Mouse (Mus musculus): ENCODE measurements around the gene Grm3. TPM values are rescaled to one million over a fixed set of nuclear protein-coding genes. Genes with fewer than 3 reads are reported as not detected.

Grm3 gene
- polyA plus RNA-seq, 1 experiment from 2014 or later, result 0.36 TPM

DNA sequence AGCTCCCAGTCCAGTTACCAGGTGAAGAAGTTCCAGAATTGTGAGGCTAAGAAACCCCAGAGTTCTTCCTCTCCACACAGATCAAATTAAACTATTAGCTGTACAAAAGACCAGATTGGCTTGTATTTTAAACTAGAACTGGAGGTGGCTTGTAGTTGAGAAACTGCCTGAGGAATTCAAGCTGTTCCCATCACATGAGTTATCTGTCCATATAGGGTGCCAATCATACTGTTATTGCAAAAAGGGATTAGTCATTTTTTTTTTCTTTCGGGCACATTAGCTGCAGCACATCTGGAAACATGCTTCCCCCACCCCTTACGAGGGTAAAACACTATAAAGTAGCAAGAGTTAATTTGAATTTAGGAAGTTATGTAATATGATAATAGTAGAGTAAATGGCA lies 145.9 kb downstream of the Grm3 start:
- Histone ChIP-seq H3K27me3 (ENCODE audit: poor library complexity, severe bottlenecking) (no peaks in the 10 kb centered on the region), H3K4me3 (no peak overlapping the region), H3K36me3 (replicated peaks) (no peaks in the 10 kb centered on the region), H3K27ac (no peak overlapping the region), H3K9me3 (no peaks in the 10 kb centered on the region), H3K4me1 (no peaks in the 10 kb centered on the region)
- DNase-seq (ENCODE audit: extremely low spot score, low spot score), result no peak
- WGBS, result 80% methylated on average over 2 of the region's 2 CpGs

DNA sequence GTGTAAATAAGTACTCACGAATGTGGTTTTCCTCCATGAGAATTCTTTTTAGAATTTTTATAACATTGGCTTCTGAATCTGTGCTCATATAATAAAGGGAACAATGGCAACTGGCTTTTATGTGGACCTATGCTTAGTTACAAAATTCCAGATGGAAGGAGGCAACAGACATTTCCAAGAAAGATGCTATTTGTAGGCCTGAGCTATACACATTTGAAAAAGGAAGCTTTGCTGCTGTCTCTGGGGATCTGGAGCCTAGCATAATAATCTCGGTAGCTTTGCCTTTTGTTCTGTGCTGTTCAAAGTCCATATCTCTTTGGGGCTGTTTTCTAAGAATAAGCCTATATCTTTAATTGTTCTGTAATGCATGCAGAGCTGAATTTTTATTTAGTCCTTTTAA lies 146.4 kb downstream of the Grm3 start:
- no peaks in the 10 kb centered on the region for H3K27me3 ChIP-seq (ENCODE audit: poor library complexity, severe bottlenecking)
- H3K36me3 ChIP-seq (replicated peaks), result no peaks in the 10 kb centered on the region
- no peak overlapping the region for H3K4me3 ChIP-seq
- DNase-seq (ENCODE audit: extremely low spot score, low spot score), result no peak
- no peaks in the 10 kb centered on the region for H3K9me3 ChIP-seq
- H3K27ac ChIP-seq, result no peak overlapping the region
- no peaks in the 10 kb centered on the region for H3K4me1 ChIP-seq
- WGBS, result 83% methylated on average over 2 of the region's 2 CpGs

DNA sequence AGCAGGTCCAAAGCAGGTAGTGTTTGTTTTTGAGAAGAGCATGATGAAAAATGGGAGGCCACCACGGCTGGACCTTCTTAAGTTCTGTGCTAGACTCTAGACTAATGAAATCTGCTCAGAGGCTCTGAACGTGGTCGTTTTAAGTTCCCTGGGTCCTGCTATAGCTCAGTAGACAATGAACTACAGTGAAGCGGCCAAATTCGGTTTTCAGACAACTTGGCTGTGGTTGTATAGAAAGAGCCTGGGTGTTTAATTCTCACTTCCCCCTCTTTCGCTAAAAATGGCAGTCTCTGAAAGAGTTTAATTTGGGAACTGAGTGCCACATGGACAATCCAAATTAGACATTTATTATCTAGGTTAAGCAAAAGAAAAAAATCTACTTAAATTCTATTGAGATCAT lies 154.0 kb downstream of the Grm3 start:
- no peaks in the 10 kb centered on the region for H3K9me3 ChIP-seq
- 88% methylated on average over 6 of the region's 6 CpGs for WGBS

DNA sequence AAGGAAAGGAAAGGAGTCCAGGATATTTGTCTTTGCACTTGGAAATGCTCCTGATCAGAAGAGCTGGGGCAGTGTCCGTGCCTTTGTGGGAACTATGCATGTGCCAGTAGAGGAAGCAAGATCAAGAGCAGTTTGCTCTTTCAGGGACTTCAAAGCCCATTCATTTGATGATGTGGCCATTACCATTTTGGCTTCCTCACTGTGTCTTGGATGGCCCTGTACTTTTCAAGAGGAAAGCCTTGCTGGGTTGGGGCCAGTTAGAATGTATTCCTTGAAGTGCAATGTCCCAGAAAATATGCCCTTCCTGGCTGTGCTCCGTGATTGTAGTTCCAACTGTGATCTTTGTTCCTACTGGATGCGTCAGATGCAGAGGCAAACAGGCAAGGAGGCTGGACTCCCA lies 167.3 kb downstream of the Grm3 start:
- DNase-seq (ENCODE audit: extremely low spot score, low spot score), result no peak
- H3K9me3 ChIP-seq, result no peaks in the 10 kb centered on the region
- no peaks in the 10 kb centered on the region for H3K27me3 ChIP-seq (ENCODE audit: poor library complexity, severe bottlenecking)
- H3K4me1 ChIP-seq, result no peaks in the 10 kb centered on the region
- H3K4me3 ChIP-seq, result no peak overlapping the region
- no peaks in the 10 kb centered on the region for H3K36me3 ChIP-seq (replicated peaks)
- no peak overlapping the region for H3K27ac ChIP-seq
- WGBS, result 64% methylated on average over 3 of the region's 3 CpGs

More for the DNA sequence above, 154.0 kb downstream of the Grm3 start:
- Histone ChIP-seq H3K4me3 (no peak overlapping the region), H3K36me3 (replicated peaks) (no peaks in the 10 kb centered on the region), H3K27ac (no peak overlapping the region), H3K27me3 (ENCODE audit: poor library complexity, severe bottlenecking) (no peaks in the 10 kb centered on the region), H3K4me1 (no peaks in the 10 kb centered on the region)
- DNase-seq (ENCODE audit: extremely low spot score, low spot score), result no peak

DNA sequence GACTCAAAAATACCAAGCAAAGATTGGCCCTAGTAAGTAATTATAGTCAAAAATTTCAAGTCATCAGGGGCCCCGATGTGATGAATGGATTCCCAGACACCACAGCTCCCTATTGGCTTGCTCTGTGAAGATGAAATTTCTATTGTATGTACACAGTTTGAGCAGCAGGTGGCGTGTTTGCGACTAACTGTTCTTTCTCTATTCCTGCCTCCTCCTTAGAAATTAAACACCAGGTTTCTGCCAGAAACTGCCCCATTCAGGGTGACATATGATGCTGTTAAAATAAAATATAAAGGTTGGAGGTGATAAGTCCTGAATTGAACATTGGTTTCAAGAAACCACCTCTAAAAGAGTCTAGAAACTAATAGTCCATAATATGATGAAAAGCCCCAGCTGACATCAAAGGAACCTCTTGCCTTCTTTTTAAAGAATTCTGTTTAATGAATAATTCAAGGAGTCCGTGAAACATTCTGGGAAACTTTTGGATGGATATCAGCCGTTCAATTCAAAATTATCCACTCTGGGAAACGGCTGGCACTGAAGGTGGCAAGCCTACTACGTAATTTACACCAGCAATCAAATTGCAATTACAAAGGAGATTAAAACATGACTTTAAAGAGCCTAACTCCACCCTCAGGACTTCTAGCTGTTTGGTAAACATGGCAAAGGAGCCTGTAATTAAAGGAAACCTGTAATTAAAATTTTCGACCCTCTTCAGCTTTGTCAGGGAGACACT lies 184.0 kb downstream of the Grm3 start:
- H3K36me3 ChIP-seq (replicated peaks), result no peaks in the 10 kb centered on the region
- peaks cover 8% of the 10 kb centered on the region; the same call in 1 of the 2 replicates for H3K4me1 ChIP-seq
- H3K4me3 ChIP-seq, result no peak overlapping the region
- WGBS, result 26% methylated on average over 8 of the region's 8 CpGs
- no peaks in the 10 kb centered on the region for H3K27me3 ChIP-seq (ENCODE audit: poor library complexity, severe bottlenecking)
- H3K9me3 ChIP-seq, result no peaks in the 10 kb centered on the region
- H3K27ac ChIP-seq, result no peak overlapping the region
- no peak for DNase-seq (ENCODE audit: extremely low spot score, low spot score)

DNA sequence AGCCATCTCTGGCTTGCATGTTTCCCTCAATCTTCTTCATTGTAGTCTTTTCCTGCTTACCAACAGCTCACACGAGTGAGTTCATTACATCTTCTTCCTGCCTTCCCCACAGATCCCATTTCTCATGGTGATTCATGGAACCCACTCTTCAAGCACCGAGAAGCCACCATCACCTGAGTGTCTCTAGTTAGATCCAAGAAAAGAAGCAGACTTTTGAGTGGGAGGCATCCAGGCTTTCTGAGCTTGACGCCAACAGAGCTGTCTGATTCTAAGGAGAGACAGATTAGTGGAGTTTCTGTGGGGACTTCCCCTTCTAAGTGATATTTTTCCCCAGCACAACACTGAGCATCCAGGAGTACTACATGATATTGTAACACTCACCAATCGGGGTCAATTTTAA lies 199.5 kb downstream of the Grm3 start:
- Histone ChIP-seq H3K36me3 (replicated peaks) (no peaks in the 10 kb centered on the region), H3K4me1 (no peaks in the 10 kb centered on the region), H3K4me3 (no peak overlapping the region), H3K27me3 (ENCODE audit: poor library complexity, severe bottlenecking) (no peaks in the 10 kb centered on the region), H3K27ac (no peak overlapping the region), H3K9me3 (no peaks in the 10 kb centered on the region)
- DNase-seq (ENCODE audit: extremely low spot score, low spot score), result no peak
- 83% methylated on average over 4 of the region's 4 CpGs for WGBS

DNA sequence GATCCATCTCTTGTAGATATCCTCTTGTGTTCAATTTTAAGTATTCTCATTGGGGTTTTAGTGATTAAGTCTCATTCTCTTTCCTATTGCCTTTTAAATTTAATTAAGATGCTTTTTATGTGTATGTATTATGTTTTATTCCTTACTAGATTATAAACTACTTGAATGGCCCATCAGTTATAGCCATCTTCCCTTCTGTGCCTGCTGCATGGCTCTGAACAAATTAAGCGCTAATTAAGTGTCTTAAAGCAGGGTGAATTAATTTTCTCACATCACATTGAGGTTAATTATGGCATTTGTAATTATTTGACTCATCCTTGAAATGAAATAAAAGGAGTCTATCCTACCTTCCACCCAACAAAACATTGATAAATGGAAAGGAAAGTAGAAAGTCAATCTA lies 213.9 kb downstream of the Grm3 start:
- no peak for DNase-seq (ENCODE audit: extremely low spot score, low spot score)
- WGBS, result 98% methylated on average over 1 of the region's 1 CpGs
- Histone ChIP-seq H3K27ac (no peak overlapping the region), H3K27me3 (ENCODE audit: poor library complexity, severe bottlenecking) (no peaks in the 10 kb centered on the region), H3K4me3 (no peak overlapping the region), H3K36me3 (replicated peaks) (no peaks in the 10 kb centered on the region), H3K4me1 (no peaks in the 10 kb centered on the region), H3K9me3 (no peaks in the 10 kb centered on the region)

DNA sequence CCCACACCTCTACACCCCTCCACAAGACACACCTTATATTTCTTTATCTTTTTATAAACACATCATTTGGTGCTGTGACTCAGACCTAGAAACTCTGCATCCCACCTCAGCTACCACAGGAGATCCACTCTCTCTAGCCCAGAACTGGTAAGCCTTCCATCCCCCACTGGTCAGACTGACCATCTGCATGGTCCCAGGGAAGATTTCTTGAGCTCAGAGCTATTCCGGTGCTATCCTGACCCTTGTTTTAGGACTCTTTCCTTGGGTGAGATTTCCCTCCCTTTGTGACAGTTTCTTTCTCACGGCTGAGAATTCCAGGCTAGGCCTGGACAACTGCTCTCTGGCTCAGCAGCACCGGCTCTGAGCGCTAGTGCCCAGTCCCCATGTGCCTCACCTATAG lies 227.7 kb downstream of the Grm3 start:
- no peak overlapping the region for H3K4me3 ChIP-seq
- no peaks in the 10 kb centered on the region for H3K27me3 ChIP-seq (ENCODE audit: poor library complexity, severe bottlenecking)
- H3K36me3 ChIP-seq (replicated peaks), result no peaks in the 10 kb centered on the region
- no peak overlapping the region for H3K27ac ChIP-seq
- 66% methylated on average over 4 of the region's 4 CpGs for WGBS
- H3K9me3 ChIP-seq, result no peaks in the 10 kb centered on the region
- H3K4me1 ChIP-seq, result no peaks in the 10 kb centered on the region
- DNase-seq (ENCODE audit: extremely low spot score, low spot score), result no peak

DNA sequence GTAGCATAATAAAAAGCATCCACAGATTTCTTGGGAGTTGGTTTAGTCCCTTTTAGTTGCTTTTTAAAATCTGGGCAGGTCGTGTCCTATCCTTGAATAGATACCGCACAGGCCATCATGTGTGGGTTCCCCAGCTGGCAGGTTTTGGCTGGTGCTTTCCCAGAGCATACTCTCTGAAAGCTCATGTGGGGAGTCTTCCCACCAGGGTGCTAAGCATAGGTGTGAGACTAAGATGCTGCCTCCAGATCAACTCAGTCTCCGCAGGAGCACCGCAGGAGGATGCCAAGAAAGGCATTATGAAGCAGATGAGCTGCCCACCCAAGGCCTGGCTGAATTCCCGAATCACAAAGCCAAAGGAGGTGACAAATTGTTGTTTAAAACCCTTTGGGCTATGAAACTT lies 229.5 kb downstream of the Grm3 start:
- H3K9me3 ChIP-seq, result no peaks in the 10 kb centered on the region
- H3K27ac ChIP-seq, result no peak overlapping the region
- H3K36me3 ChIP-seq (replicated peaks), result no peaks in the 10 kb centered on the region
- 19% methylated on average over 5 of the region's 5 CpGs for WGBS
- no peaks in the 10 kb centered on the region for H3K4me1 ChIP-seq
- no peak overlapping the region for H3K4me3 ChIP-seq
- no peak for DNase-seq (ENCODE audit: extremely low spot score, low spot score)
- no peaks in the 10 kb centered on the region for H3K27me3 ChIP-seq (ENCODE audit: poor library complexity, severe bottlenecking)

DNA sequence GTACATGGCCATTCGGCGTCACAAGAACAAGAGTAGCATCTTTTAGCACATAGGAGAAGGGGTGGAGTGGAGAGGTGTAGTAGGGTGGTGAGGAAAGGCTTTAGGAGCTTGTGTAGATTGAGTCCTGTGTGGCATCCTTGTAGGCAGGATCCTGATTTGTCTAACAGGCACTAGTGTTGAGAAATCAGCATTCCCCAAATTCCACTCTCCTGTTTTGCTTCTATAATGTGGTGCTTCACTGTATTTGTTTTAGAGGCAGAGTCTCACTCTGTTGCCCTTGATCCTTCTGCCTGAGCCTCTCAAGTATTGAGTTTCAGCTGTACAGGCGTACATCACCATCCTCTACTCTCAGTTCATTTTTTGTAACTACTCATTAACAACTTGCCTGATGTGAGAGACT lies 247.4 kb downstream of the Grm3 start:
- Histone ChIP-seq H3K27ac (no peak overlapping the region), H3K36me3 (replicated peaks) (no peaks in the 10 kb centered on the region), H3K4me1 (no peaks in the 10 kb centered on the region), H3K4me3 (no peak overlapping the region), H3K9me3 (no peaks in the 10 kb centered on the region), H3K27me3 (ENCODE audit: poor library complexity, severe bottlenecking) (no peaks in the 10 kb centered on the region)
- no peak for DNase-seq (ENCODE audit: extremely low spot score, low spot score)
- 80% methylated on average over 3 of the region's 3 CpGs for WGBS

DNA sequence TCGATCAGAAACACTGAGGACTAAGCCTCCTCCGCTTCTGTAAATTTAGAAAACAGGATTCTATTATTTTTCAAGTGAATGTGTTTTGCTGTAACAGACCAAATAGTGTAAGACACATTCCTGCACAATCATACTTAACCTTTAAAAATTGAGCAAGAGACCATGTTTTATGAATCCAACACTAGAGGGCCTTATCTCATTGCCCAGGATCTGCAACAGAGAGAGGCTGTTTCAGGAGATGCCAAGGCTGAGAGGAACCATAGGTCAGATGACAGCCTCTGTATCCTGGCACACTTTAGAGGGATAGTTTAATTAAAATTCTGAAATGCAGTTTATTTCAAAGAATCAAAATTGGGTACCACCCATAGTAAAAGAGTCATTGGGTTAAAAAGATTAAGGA lies 271.7 kb downstream of the Grm3 start:
- WGBS, result 90% methylated on average over 2 of the region's 2 CpGs
- H3K4me3 ChIP-seq, result no peak overlapping the region
- H3K27me3 ChIP-seq (ENCODE audit: poor library complexity, severe bottlenecking), result no peaks in the 10 kb centered on the region
- H3K36me3 ChIP-seq (replicated peaks), result no peaks in the 10 kb centered on the region
- no peaks in the 10 kb centered on the region for H3K9me3 ChIP-seq
- H3K4me1 ChIP-seq, result no peaks in the 10 kb centered on the region
- no peak overlapping the region for H3K27ac ChIP-seq
- no peak for DNase-seq (ENCODE audit: extremely low spot score, low spot score)

DNA sequence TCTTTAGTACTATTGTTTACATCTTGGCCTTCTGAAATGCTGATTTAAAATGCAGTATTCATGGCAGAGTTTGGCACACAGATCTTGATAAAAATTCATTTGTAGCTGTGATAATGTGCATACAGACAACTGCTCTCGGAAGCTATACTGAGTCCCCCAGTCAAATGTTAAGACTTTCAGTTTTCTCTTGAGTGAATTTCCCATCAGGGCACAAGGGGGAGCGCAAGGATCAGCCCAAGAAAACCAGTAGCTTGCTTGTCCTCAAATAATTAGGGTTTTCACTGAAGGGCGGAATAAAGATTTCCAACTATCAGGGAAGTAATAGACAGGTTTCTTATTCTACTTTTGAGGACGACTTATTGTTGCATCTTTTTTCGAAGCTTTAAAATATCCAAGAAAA lies 275.4 kb downstream of the Grm3 start:
- Histone ChIP-seq H3K27me3 (ENCODE audit: poor library complexity, severe bottlenecking) (no peaks in the 10 kb centered on the region), H3K9me3 (no peaks in the 10 kb centered on the region), H3K36me3 (replicated peaks) (no peaks in the 10 kb centered on the region), H3K4me1 (no peaks in the 10 kb centered on the region), H3K4me3 (no peak overlapping the region), H3K27ac (no peak overlapping the region)
- no peak for DNase-seq (ENCODE audit: extremely low spot score, low spot score)
- WGBS, result 71% methylated on average over 5 of the region's 5 CpGs

DNA sequence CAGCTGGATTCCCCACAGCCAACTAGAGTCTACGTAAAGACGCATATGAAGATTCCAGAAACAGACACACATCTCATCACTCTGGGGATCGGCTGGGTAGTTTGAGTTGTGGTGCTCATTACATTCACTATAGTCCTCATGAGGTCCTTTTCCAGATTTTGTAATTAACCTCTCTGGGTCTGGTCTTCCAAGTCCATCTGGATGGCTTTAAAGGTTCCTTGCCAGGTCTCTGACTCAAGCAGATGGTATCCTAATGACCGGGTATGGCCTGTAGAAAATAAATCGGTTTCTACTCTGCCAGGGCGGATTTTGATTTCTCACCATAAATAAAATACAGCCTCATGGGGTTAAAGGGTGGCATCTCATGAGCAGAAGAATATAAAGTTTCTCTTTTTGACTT lies 276.0 kb downstream of the Grm3 start:
- no peaks in the 10 kb centered on the region for H3K9me3 ChIP-seq
- H3K27ac ChIP-seq, result no peak overlapping the region
- H3K4me3 ChIP-seq, result no peak overlapping the region
- H3K36me3 ChIP-seq (replicated peaks), result no peaks in the 10 kb centered on the region
- DNase-seq (ENCODE audit: extremely low spot score, low spot score), result no peak
- WGBS, result 94% methylated on average over 6 of the region's 6 CpGs
- no peaks in the 10 kb centered on the region for H3K4me1 ChIP-seq
- no peaks in the 10 kb centered on the region for H3K27me3 ChIP-seq (ENCODE audit: poor library complexity, severe bottlenecking)

DNA sequence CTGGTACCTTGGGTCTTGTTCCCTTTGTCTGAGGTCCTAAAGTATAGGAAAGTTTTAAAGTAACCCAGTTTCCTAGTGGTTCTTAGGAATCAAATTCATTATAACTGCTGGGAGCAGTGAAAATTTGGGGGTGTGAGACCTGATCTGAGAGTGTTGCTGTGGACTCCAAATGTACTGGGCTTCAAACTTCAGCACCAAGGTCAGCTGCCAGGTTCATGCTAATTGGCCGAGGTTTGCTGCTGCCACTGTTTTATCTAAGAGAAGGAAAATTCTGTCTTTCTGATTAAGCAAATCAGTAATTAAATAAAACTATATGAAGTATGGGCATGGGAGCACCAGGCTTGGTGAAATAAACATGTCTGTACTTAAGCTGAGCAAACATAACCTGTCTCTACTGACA lies 278.8 kb downstream of the Grm3 start:
- DNase-seq (ENCODE audit: extremely low spot score, low spot score), result no peak

More for the DNA sequence above, 278.8 kb downstream of the Grm3 start:
- Histone ChIP-seq H3K27me3 (ENCODE audit: poor library complexity, severe bottlenecking) (no peaks in the 10 kb centered on the region), H3K4me3 (no peak overlapping the region), H3K36me3 (replicated peaks) (no peaks in the 10 kb centered on the region), H3K9me3 (no peaks in the 10 kb centered on the region), H3K27ac (no peak overlapping the region), H3K4me1 (no peaks in the 10 kb centered on the region)
- 16% methylated on average over 1 of the region's 1 CpGs for WGBS
